Mouse (Mus musculus): ENCODE results near the gene Olfr711. TPM values are rescaled to one million over a fixed set of nuclear protein-coding genes. Genes with fewer than 3 reads are reported as not detected.
"Not testable (repeated sequence)": the region's sequence is repeated elsewhere in the genome, so short reads cannot be mapped to it uniquely, and the experiment has no call there.

Olfr711 gene
- not detected in 3 replicates for total RNA-seq (2017)

DNA sequence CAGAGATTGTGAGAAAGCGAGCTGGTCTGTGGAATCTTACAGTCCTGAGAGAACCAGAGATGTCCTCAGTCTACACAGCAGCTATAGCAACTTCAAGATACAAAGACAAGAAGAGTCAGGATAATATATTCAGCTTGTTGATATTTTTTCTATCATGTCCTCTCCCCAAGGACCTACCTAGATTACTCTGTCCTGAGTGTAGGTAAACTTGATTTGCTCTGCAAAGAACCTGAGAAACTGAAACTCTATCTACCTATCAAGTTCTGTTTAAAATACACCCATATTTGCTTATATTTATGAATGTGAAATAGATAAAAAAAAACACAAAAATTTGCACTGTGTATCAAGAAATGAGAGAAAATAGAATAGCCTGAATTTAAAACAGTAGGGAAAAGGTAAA lies at the start of gene Olfr711:
Olfr711 (minus strand) TSS at position 101 of the 400 bp plus-strand sequence.
- no peak for ATAC-seq (replicated peaks; ENCODE audit: insufficient number of reproducible peaks, low FRiP score, low TSS enrichment, poor library complexity, severe bottlenecking)

- no peak for ATAC-seq (replicated peaks; ENCODE audit: insufficient number of reproducible peaks, low FRiP score, low TSS enrichment, poor library complexity, severe bottlenecking)
Observed at GRCm38 (mm10) chr7:107005972-107006371, 30.7 kb upstream of the Olfr711 start, which contains the start of gene Olfr2. Olfr2 (minus strand) TSS chr7:107006072.

- no peak for ATAC-seq (replicated peaks; ENCODE audit: insufficient number of reproducible peaks, low FRiP score, low TSS enrichment, poor library complexity, severe bottlenecking)
Observed at GRCm38 (mm10) chr7:107004169-107004568, 28.9 kb upstream of the Olfr711 start.

DNA sequence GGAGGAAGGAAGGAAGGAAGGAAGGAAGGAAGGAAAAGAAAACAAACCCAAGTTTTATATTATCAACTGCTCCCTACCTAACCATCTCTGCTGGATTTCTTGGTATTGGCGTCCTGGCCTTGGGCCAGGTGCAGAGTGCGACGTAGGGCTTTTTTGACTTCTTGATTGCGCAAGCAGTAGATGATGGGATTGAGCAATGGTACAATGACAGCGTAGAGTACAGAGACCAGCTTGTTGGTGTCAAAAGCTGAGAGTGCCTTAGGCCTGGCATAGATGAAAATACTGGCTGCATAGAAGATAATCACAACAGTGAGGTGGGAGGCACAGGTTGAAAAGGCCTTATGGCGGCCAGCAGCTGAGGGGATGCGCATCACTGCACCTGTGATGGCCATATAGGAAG lies 25.5 kb upstream of the Olfr711 start:
- ATAC-seq (replicated peaks; ENCODE audit: insufficient number of reproducible peaks, low FRiP score, low TSS enrichment, poor library complexity, severe bottlenecking): no peak

- ATAC-seq (replicated peaks; ENCODE audit: insufficient number of reproducible peaks, low FRiP score, low TSS enrichment, poor library complexity, severe bottlenecking): no peak
Observed at GRCm38 (mm10) chr7:106985236-106985635, 10.0 kb upstream of the Olfr711 start.

DNA sequence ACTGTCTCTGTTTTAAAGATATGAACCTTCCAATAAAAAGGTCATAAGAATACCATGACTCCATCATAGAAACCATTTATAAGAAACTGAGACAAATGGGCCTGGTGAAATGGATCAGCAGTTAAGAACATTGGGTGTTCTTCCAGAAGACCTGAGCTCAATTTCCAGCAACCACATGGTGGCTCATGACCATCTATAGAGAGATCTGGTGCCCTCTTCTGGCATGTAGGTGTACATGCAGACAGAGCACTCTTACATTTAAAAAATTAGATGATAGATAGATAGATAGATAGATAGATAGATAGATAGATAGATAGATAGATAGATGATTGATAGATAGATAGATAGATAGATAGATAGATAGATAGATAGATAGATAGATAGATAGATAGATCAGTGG lies 7.8 kb downstream of the Olfr711 start:
- not testable (repeated sequence) for ATAC-seq (replicated peaks; ENCODE audit: insufficient number of reproducible peaks, low FRiP score, low TSS enrichment, poor library complexity, severe bottlenecking)

GRCm38 (mm10) chr7:106963837-106964236 lies 11.4 kb downstream of the Olfr711 start, which contains the start of gene Olfr6:
Olfr6 (minus strand) TSS chr7:106963937.
- no peak for ATAC-seq (replicated peaks; ENCODE audit: insufficient number of reproducible peaks, low FRiP score, low TSS enrichment, poor library complexity, severe bottlenecking)

DNA sequence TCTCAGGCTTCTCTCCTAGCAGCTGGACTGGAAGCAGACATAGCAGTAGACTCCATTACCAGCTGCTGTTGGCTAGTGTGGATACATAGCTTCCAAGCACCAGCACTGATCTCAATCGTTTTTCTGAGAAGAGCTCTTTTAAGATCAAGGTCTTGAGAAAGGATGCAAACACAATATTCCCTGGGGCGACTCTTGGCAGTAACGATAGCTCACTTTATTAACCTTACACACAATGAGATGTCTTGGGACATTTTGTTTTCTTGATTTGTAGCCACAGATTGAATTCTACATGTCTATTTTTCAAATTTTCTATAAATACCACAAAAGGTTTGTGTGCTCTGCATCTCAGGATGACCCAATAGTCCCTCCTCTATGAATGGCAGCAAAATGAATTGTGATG lies 27.0 kb downstream of the Olfr711 start, which contains the start of gene Olfr710:
Olfr710 (minus strand) TSS at position 101 of the 400 bp plus-strand sequence.
- no peak for ATAC-seq (replicated peaks; ENCODE audit: insufficient number of reproducible peaks, low FRiP score, low TSS enrichment, poor library complexity, severe bottlenecking)

DNA sequence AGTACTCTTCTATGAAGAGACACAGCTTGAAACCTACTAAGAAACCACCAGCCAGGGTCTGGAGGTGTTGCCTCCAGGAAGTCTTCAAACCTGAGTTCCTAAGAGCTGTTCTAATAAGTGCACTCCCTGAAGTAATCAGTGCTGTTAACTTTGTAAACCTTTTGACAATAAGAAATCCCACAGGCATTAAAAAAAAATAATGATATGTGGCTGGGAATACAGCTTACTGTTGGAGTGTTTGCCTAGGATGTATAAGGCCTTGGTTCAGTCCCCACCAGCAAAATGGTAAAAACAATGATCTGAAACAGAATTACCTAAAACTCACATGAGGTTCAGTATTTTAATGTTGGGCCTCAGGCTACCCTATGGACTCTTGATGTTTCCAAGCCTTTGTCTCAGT lies 43.1 kb downstream of the Olfr711 start, which contains the start of gene Olfr709-ps1:
Olfr709-ps1 (minus strand) TSS at position 101 of the 400 bp plus-strand sequence.
- no peak for ATAC-seq (replicated peaks; ENCODE audit: insufficient number of reproducible peaks, low FRiP score, low TSS enrichment, poor library complexity, severe bottlenecking)

GRCm38 (mm10) chr7:106920961-106921360 lies 54.3 kb downstream of the Olfr711 start:
- ATAC-seq (replicated peaks; ENCODE audit: insufficient number of reproducible peaks, low FRiP score, low TSS enrichment, poor library complexity, severe bottlenecking): not testable (repeated sequence)

Other genes with a start within 250 kb of the Olfr711 start
- not detected in 3 replicates for gene Olfr697, start 233.0 kb downstream of the Olfr711 start, total RNA-seq (2017)
- gene Olfr698, start 220.1 kb downstream of the Olfr711 start, total RNA-seq (2017): not detected in 3 replicates
- not detected in 3 replicates for gene Olfr699, start 182.3 kb downstream of the Olfr711 start, total RNA-seq (2017)
- not detected in 3 replicates for gene Olfr700, start 166.6 kb downstream of the Olfr711 start, total RNA-seq (2017)
- not detected in 3 replicates for gene Olfr701, start 161.3 kb downstream of the Olfr711 start, total RNA-seq (2017)
- gene Olfr702, start 141.6 kb downstream of the Olfr711 start, total RNA-seq (2017): not detected in 3 replicates
- not detected in 3 replicates for gene Olfr703, start 132.1 kb downstream of the Olfr711 start, total RNA-seq (2017)
- gene Olfr704, start 112.3 kb downstream of the Olfr711 start, total RNA-seq (2017): not detected in 3 replicates
- gene Olfr705, start 98.6 kb downstream of the Olfr711 start, total RNA-seq (2017): not detected in 3 replicates
- not detected in 3 replicates for gene Olfr706, start 87.3 kb downstream of the Olfr711 start, total RNA-seq (2017)
- not detected in 3 replicates for gene Olfr707, start 74.2 kb downstream of the Olfr711 start, total RNA-seq (2017)
- not detected in 3 replicates for gene Olfr1532-ps1, start 67.5 kb downstream of the Olfr711 start, total RNA-seq (2017)
- not detected in 3 replicates for gene Olfr709-ps1, start 43.2 kb downstream of the Olfr711 start, total RNA-seq (2017)
- not detected in 3 replicates for gene Olfr710, start 27.1 kb downstream of the Olfr711 start, total RNA-seq (2017)
- not detected in 3 replicates for gene Olfr6, start 11.5 kb downstream of the Olfr711 start, total RNA-seq (2017)
- not detected in 3 replicates for gene Olfr2, start 30.6 kb upstream of the Olfr711 start, total RNA-seq (2017)
- not detected in 3 replicates for gene Olfr713, start 55.7 kb upstream of the Olfr711 start, total RNA-seq (2017)
- gene Olfr714, start 95.5 kb upstream of the Olfr711 start, total RNA-seq (2017): not detected in 3 replicates
- gene Olfr17, start 117.8 kb upstream of the Olfr711 start, total RNA-seq (2017): not detected in 3 replicates
- gene Olfr715b, start 134.9 kb upstream of the Olfr711 start, total RNA-seq (2017): not detected in 3 replicates
- gene Olfr715, start 155.6 kb upstream of the Olfr711 start, total RNA-seq (2017): not detected in 3 replicates
- not detected in 3 replicates for gene Olfr716, start 162.9 kb upstream of the Olfr711 start, total RNA-seq (2017)
- not detected in 3 replicates for gene Nlrp14, start 191.5 kb upstream of the Olfr711 start, total RNA-seq (2017)
- not detected in 3 replicates for gene Rbmxl2, start 234.0 kb upstream of the Olfr711 start, total RNA-seq (2017)

Measured in monocyte, adult 5-6 weeks (primary cell).